Mouse (Mus musculus): ENCODE measurements around the gene Klf13. TPM values are rescaled to one million over a fixed set of nuclear protein-coding genes. Genes with fewer than 3 reads are reported as not detected.

The Klf13 gene
- polyA plus RNA-seq, 1 experiment from 2014 or later, result 24.9 TPM

DNA sequence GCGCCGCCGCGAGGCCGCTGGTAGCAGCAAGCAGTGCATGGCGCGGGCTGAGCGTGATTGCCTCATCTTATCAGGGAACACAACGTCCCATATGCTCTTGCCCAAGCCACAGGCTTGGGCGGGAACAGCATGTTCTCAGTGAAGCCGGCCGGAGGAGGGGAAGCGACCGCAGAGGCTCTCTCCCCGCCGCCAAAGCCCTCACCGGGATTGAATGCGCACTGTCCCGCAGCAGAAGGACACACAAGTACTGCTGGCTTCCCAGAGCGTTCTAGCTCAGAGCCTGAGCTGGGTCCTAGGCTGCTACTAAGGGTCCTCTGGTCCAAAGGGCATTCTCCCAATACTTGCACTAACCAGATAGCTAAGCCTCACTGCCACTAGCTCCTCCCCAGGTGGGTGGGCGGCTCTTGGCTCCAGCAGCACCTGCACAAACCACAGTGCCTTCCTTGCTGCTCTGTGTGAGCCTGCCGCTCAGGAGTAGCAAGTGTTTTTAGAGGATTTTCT is 41.7 kb downstream of the Klf13 start:
- peak; percentile 83 for ATAC-seq (ENCODE audit: low read depth)
- 2% methylated on average over 20 of the region's 22 CpGs for WGBS
- H3K4me3 ChIP-seq (ENCODE audit: low read depth, low read length), result peak overlapping the region; percentile 19

GRCm38 (mm10) chr7:63896276-63896967 is 42.3 kb downstream of the Klf13 start:
- H3K27me3 ChIP-seq (ENCODE audit: control insufficient read depth, insufficient read depth, low read length), result no peaks in the 10 kb centered on the region
- H3K4me3 ChIP-seq (ENCODE audit: low read depth, low read length), result peak overlapping the region; percentile 19
- H3K4me2 ChIP-seq (ENCODE audit: low read depth, low read length), result peak overlapping the region; percentile 57
- H3K9me3 ChIP-seq (ENCODE audit: control insufficient read depth, low read length), result no peaks in the 10 kb centered on the region
- peak; percentile 35; the same call in 1 of the 2 replicates for ATAC-seq (ENCODE audit: low read depth)
- no peaks in the 10 kb centered on the region for H3K36me3 ChIP-seq (ENCODE audit: control insufficient read depth, insufficient read depth, low read length)
- peak overlapping the region; percentile 46 for H3K9ac ChIP-seq (replicated peaks; ENCODE audit: low read depth, low read length)
- peaks cover 16% of the 10 kb centered on the region for H3K4me1 ChIP-seq (ENCODE audit: control insufficient read depth, insufficient read depth, low read length)
- 27% methylated on average over 17 of the region's 17 CpGs for WGBS
- H3K27ac ChIP-seq (ENCODE audit: low read depth, low read length), result no peak overlapping the region

More for the DNA sequence above, 41.7 kb downstream of the Klf13 start:
- H3K9me3 ChIP-seq (ENCODE audit: control insufficient read depth, low read length), result no peaks in the 10 kb centered on the region
- H3K27me3 ChIP-seq (ENCODE audit: control insufficient read depth, insufficient read depth, low read length), result no peaks in the 10 kb centered on the region
- H3K36me3 ChIP-seq (ENCODE audit: control insufficient read depth, insufficient read depth, low read length), result no peaks in the 10 kb centered on the region
- peak overlapping the region; percentile 46 for H3K9ac ChIP-seq (replicated peaks; ENCODE audit: low read depth, low read length)
- H3K27ac ChIP-seq (ENCODE audit: low read depth, low read length), result no peak overlapping the region
- peak overlapping the region; percentile 57 for H3K4me2 ChIP-seq (ENCODE audit: low read depth, low read length)
- peaks cover 16% of the 10 kb centered on the region for H3K4me1 ChIP-seq (ENCODE audit: control insufficient read depth, insufficient read depth, low read length)

DNA sequence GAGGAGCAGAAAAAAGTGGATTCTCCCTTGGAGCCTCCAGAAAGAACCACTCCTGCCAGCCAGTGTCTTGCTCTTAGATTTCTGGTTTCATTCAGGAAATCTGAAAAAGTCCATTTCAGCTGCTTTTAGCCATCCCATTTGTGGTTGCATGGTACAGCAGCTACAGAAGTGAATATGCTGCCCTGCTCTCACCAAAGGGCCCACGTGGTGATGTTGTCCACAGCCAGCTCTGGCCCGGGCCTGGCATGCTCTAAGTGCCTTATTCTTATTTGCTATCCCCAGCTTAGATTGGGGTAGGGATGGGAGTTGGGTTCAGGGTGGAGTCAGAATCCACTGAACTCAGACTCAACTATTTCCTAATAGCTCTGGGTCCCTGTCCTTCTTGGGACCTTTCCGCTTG is 43.5 kb downstream of the Klf13 start:
- Histone ChIP-seq H3K4me3 (ENCODE audit: low read depth, low read length) (no peak overlapping the region), H3K27me3 (ENCODE audit: control insufficient read depth, insufficient read depth, low read length) (no peaks in the 10 kb centered on the region), H3K9ac (replicated peaks; ENCODE audit: low read depth, low read length) (no peak overlapping the region), H3K27ac (ENCODE audit: low read depth, low read length) (no peak overlapping the region), H3K36me3 (ENCODE audit: control insufficient read depth, insufficient read depth, low read length) (peaks cover 5% of the 10 kb centered on the region; the same call in 1 of the 2 replicates), H3K4me2 (ENCODE audit: low read depth, low read length) (no peak overlapping the region), H3K4me1 (ENCODE audit: control insufficient read depth, insufficient read depth, low read length) (peaks cover 16% of the 10 kb centered on the region), H3K9me3 (ENCODE audit: control insufficient read depth, low read length) (no peaks in the 10 kb centered on the region)
- WGBS, result 92% methylated on average over 3 of the region's 3 CpGs
- ATAC-seq (ENCODE audit: low read depth), result no peak

DNA sequence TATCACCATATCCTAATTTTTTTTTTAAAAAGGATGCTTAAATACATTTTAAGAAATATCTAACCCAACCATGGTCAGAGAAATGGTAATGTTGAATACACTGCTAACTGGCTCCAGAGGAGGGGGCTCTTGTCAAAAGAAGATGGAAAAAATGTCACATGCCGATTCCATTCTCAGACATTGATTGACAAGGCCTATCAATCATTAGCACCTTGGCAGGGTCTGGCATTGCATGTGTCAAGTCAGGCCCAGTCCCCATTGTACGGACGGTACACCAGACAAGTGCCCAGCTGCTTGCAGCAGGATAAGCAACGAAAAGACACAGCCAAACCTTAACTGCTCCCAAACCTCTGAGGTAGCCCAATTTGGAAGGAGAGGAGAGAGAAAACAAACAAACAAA is 44.1 kb downstream of the Klf13 start:
- no peak overlapping the region for H3K9ac ChIP-seq (replicated peaks; ENCODE audit: low read depth, low read length)
- no peak overlapping the region for H3K4me3 ChIP-seq (ENCODE audit: low read depth, low read length)
- H3K27ac ChIP-seq (ENCODE audit: low read depth, low read length), result no peak overlapping the region
- no peak for ATAC-seq (ENCODE audit: low read depth)
- WGBS, result 76% methylated on average over 4 of the region's 4 CpGs
- no peak overlapping the region for H3K4me2 ChIP-seq (ENCODE audit: low read depth, low read length)
- H3K36me3 ChIP-seq (ENCODE audit: control insufficient read depth, insufficient read depth, low read length), result peaks cover 7% of the 10 kb centered on the region; the same call in 1 of the 2 replicates
- peaks cover 16% of the 10 kb centered on the region for H3K4me1 ChIP-seq (ENCODE audit: control insufficient read depth, insufficient read depth, low read length)
- H3K27me3 ChIP-seq (ENCODE audit: control insufficient read depth, insufficient read depth, low read length), result no peaks in the 10 kb centered on the region
- no peaks in the 10 kb centered on the region for H3K9me3 ChIP-seq (ENCODE audit: control insufficient read depth, low read length)

DNA sequence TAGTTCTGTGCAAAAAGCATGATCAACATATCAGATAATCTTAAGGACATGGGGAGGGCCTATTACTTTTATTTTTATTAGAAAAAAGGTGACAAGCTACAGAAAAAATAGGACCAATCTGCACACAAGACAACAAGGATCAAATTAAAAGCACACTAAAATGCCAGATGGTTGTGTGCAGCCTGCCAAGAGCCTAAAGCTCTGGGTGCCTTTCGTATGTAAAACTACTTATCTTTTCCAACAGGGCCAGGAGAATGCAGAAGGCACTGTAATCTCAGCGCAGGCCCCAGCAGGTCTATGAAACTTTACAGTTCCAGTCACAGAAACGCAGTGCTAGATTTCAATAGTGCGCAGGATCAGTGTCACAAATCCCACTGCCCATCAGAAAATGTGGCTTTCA is 45.0 kb downstream of the Klf13 start:
- Histone ChIP-seq H3K9ac (replicated peaks; ENCODE audit: low read depth, low read length) (no peak overlapping the region), H3K4me1 (ENCODE audit: control insufficient read depth, insufficient read depth, low read length) (peaks cover 16% of the 10 kb centered on the region), H3K4me2 (ENCODE audit: low read depth, low read length) (no peak overlapping the region), H3K9me3 (ENCODE audit: control insufficient read depth, low read length) (no peaks in the 10 kb centered on the region), H3K36me3 (ENCODE audit: control insufficient read depth, insufficient read depth, low read length) (peaks cover 7% of the 10 kb centered on the region; the same call in 1 of the 2 replicates), H3K4me3 (ENCODE audit: low read depth, low read length) (no peak overlapping the region), H3K27ac (ENCODE audit: low read depth, low read length) (no peak overlapping the region), H3K27me3 (ENCODE audit: control insufficient read depth, insufficient read depth, low read length) (no peaks in the 10 kb centered on the region)
- ATAC-seq (ENCODE audit: low read depth), result no peak
- WGBS, result 54% methylated on average over 4 of the region's 4 CpGs

GRCm38 (mm10) chr7:63893201-63893600 is 45.5 kb downstream of the Klf13 start:
- WGBS, result 81% methylated on average over 5 of the region's 5 CpGs
- ATAC-seq (ENCODE audit: low read depth), result no peak
- Histone ChIP-seq H3K27ac (ENCODE audit: low read depth, low read length) (no peak overlapping the region), H3K27me3 (ENCODE audit: control insufficient read depth, insufficient read depth, low read length) (no peaks in the 10 kb centered on the region), H3K9ac (replicated peaks; ENCODE audit: low read depth, low read length) (no peak overlapping the region), H3K4me2 (ENCODE audit: low read depth, low read length) (no peak overlapping the region), H3K36me3 (ENCODE audit: control insufficient read depth, insufficient read depth, low read length) (peaks cover 7% of the 10 kb centered on the region; the same call in 1 of the 2 replicates), H3K9me3 (ENCODE audit: control insufficient read depth, low read length) (no peaks in the 10 kb centered on the region), H3K4me3 (ENCODE audit: low read depth, low read length) (no peak overlapping the region), H3K4me1 (ENCODE audit: control insufficient read depth, insufficient read depth, low read length) (peaks cover 16% of the 10 kb centered on the region)

GRCm38 (mm10) chr7:63891488-63892075 is 47.1 kb downstream of the Klf13 start:
- Histone ChIP-seq H3K36me3 (ENCODE audit: control insufficient read depth, insufficient read depth, low read length) (peaks cover 7% of the 10 kb centered on the region; the same call in 1 of the 2 replicates), H3K4me2 (ENCODE audit: low read depth, low read length) (no peak overlapping the region), H3K9me3 (ENCODE audit: control insufficient read depth, low read length) (no peaks in the 10 kb centered on the region), H3K27me3 (ENCODE audit: control insufficient read depth, insufficient read depth, low read length) (no peaks in the 10 kb centered on the region), H3K4me1 (ENCODE audit: control insufficient read depth, insufficient read depth, low read length) (peaks cover 5% of the 10 kb centered on the region; the same call in 1 of the 2 replicates), H3K9ac (replicated peaks; ENCODE audit: low read depth, low read length) (no peak overlapping the region), H3K27ac (ENCODE audit: low read depth, low read length) (no peak overlapping the region), H3K4me3 (ENCODE audit: low read depth, low read length) (no peak overlapping the region)
- 84% methylated on average over 43 of the region's 43 CpGs for WGBS
- no peak for ATAC-seq (ENCODE audit: low read depth)

DNA sequence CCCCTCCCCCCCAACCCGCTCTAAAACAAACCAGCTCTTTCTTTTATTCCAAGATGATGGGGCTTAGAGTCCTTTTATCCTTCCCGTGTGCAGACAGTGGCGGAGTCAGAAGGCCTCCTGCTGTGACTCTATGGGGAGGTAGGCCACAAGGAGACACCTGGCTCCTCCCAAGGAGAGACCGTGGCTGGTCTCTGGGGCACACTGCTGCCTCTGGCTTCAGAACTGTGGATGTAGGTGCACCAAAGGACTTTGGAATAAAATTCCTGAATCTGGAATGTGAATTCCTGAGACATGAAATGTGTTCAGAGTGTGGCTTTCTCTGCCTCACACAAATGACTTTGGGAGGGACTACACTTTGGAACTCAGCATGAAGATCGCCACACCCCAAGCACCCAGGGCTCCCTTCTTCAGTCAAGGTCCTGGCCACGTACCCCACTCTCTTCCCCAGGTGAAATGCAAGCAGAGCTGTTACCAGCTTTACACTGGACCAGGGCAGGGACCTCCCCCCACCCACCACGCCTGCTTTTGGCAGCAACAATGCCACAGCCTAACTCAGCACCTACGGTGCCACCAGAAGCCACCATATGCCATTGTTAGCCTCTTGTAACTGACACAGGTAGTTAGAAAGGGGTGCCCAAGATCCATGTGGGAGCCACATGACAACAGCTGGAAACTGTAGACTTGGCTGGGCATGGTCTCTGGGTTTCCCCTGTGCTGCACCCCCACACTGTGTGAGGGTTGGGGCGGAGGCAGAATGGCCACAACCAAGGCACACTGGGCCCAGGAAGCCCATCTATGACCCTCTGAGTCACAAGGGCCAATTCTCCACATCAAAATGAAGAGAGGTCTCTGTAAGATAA is 49.4 kb downstream of the Klf13 start:
- Histone ChIP-seq H3K4me2 (ENCODE audit: low read depth, low read length) (no peak overlapping the region), H3K27ac (ENCODE audit: low read depth, low read length) (no peak overlapping the region), H3K9ac (replicated peaks; ENCODE audit: low read depth, low read length) (no peak overlapping the region), H3K27me3 (ENCODE audit: control insufficient read depth, insufficient read depth, low read length) (no peaks in the 10 kb centered on the region), H3K36me3 (ENCODE audit: control insufficient read depth, insufficient read depth, low read length) (peaks cover 7% of the 10 kb centered on the region; the same call in 1 of the 2 replicates), H3K9me3 (ENCODE audit: control insufficient read depth, low read length) (no peaks in the 10 kb centered on the region), H3K4me3 (ENCODE audit: low read depth, low read length) (no peak overlapping the region), H3K4me1 (ENCODE audit: control insufficient read depth, insufficient read depth, low read length) (no peaks in the 10 kb centered on the region)
- WGBS, result 71% methylated on average over 9 of the region's 9 CpGs
- no peak for ATAC-seq (ENCODE audit: low read depth)
